Mouse (Mus musculus) lung, postnatal 0 days (tissue): ENCODE results near the gene Scml4.

ENCODE experiments used
- CTCF ChIP-seq: IDR thresholded peaks from 2 replicates; pipeline ENCODE4 v1.5.1; 2016; ENCODE audit warnings: antibody characterized with exemption, mild to moderate bottlenecking
- EP300 ChIP-seq: IDR thresholded peaks from 2 replicates; pipeline ENCODE4 v1.6.1; 2016; ENCODE audit warnings: antibody characterized with exemption, mild to moderate bottlenecking, control low read depth

GRCm38 (mm10) chr10:42950252-42950751 lies 90.1 kb downstream of the Scml4 start:
- TF ChIP-seq CTCF (no peak), EP300 (no peak)
